Mouse (Mus musculus): ENCODE measurements around the gene Gm6993. TPM values are rescaled to one million over a fixed set of nuclear protein-coding genes. Genes with fewer than 3 reads are reported as not detected.

Gene Gm6993
- polyA plus RNA-seq (2015; fragmentation: Nextera tagmentation; extraction: Ambion mirVana): not detected in 2 replicates

- Histone ChIP-seq H3K4me1 (peaks cover 6% of the 10 kb centered on the region; the same call in 1 of the 2 replicates), H3K9ac (no peak within 1 kb of the TSS), H3K4me3 (no peak within 1 kb of the TSS), H3K27me3 (no peaks in the 10 kb centered on the region), H3K9me3 (no peaks in the 10 kb centered on the region), H3K27ac (no peak within 1 kb of the TSS), H3K36me3 (no peaks in the 10 kb centered on the region), H3K4me2 (no peak within 1 kb of the TSS)
- WGBS: 88% methylated on average over 5 of the region's 5 CpGs
- ATAC-seq (ENCODE audit: insufficient number of reproducible peaks, low FRiP score, low TSS enrichment, low read depth): no peak
These were observed at the start of gene Gm6993 for GRCm38 (mm10) chr12:31240470-31240869. Gene Gm6993 (plus strand): TSS chr12:31240770.

GRCm38 (mm10) chr12:31191329-31191954 lies 49.1 kb upstream of the Gm6993 start:
- Histone ChIP-seq H3K9ac (no peak overlapping the region), H3K27me3 (no peaks in the 10 kb centered on the region), H3K36me3 (no peaks in the 10 kb centered on the region), H3K4me1 (peaks cover 10% of the 10 kb centered on the region), H3K4me3 (no peak overlapping the region), H3K4me2 (no peak overlapping the region), H3K27ac (no peak overlapping the region), H3K9me3 (no peaks in the 10 kb centered on the region)
- 38% methylated on average over 8 of the region's 8 CpGs for WGBS
- ATAC-seq (ENCODE audit: insufficient number of reproducible peaks, low FRiP score, low TSS enrichment, low read depth): no peak

DNA sequence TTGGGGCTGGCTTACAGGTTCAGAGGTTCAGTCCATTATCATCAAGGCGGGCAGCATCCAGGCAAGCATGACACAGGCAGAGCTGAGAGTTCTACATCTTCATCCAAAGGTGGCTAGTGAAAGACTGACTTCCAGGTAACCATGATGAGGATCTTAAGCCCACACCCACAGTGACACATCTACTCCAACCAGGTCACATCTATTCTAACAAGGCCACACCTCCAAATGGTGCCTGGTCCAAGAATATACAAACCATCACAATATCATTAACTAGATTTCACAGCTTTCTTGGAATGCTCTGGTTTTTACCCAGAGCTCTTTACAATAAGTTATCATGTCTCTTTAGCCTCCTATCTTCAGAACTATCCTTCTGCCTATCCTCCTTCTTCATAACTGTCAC lies 38.1 kb upstream of the Gm6993 start:
- no peak overlapping the region for H3K9ac ChIP-seq
- H3K36me3 ChIP-seq: no peaks in the 10 kb centered on the region
- H3K4me2 ChIP-seq: no peak overlapping the region
- no peaks in the 10 kb centered on the region for H3K4me1 ChIP-seq
- WGBS: 93% methylated on average over 1 of the region's 1 CpGs
- no peak for ATAC-seq (ENCODE audit: insufficient number of reproducible peaks, low FRiP score, low TSS enrichment, low read depth)
- no peak overlapping the region for H3K27ac ChIP-seq
- no peaks in the 10 kb centered on the region for H3K9me3 ChIP-seq
- H3K4me3 ChIP-seq: no peak overlapping the region
- H3K27me3 ChIP-seq: no peaks in the 10 kb centered on the region

GRCm38 (mm10) chr12:31203746-31204455 lies 36.7 kb upstream of the Gm6993 start:
- no peak for ATAC-seq (ENCODE audit: insufficient number of reproducible peaks, low FRiP score, low TSS enrichment, low read depth)
- WGBS: 73% methylated on average over 6 of the region's 6 CpGs

DNA sequence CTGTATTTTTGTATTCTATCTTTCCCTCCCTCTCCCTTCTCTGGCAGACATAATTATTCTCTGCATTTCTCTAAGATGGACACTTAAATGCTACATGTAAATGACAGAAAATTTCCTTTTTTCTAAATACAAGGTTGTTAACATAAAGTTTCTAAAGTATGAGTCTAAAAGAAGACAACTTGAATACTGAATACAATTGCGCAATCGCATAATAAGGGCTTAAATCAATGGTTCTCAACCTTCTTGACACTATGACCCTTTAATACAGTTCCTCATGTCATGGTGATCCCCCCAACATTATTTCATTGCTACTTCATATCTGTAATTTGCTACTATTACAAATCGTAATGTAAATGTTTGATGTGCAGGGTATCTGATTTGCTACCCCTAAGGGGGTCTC lies 35.7 kb upstream of the Gm6993 start:
- Histone ChIP-seq H3K27me3 (no peaks in the 10 kb centered on the region), H3K4me1 (no peaks in the 10 kb centered on the region), H3K36me3 (no peaks in the 10 kb centered on the region), H3K4me2 (no peak overlapping the region), H3K27ac (no peak overlapping the region), H3K4me3 (no peak overlapping the region), H3K9me3 (no peaks in the 10 kb centered on the region), H3K9ac (no peak overlapping the region)
- ATAC-seq (ENCODE audit: insufficient number of reproducible peaks, low FRiP score, low TSS enrichment, low read depth): no peak
- 96% methylated on average over 3 of the region's 3 CpGs for WGBS

More at GRCm38 (mm10) chr12:31203746-31204455, 36.7 kb upstream of the Gm6993 start:
- Histone ChIP-seq H3K9me3 (no peaks in the 10 kb centered on the region), H3K4me2 (no peak overlapping the region), H3K4me3 (no peak overlapping the region), H3K27me3 (no peaks in the 10 kb centered on the region), H3K9ac (no peak overlapping the region), H3K4me1 (no peaks in the 10 kb centered on the region), H3K27ac (0 out of 2 replicates have a peak overlapping the region, but pooled peaks have one; percentile 7), H3K36me3 (no peaks in the 10 kb centered on the region)

- ATAC-seq (ENCODE audit: insufficient number of reproducible peaks, low FRiP score, low TSS enrichment, low read depth): no peak
These were observed 34.5 kb upstream of the Gm6993 start for GRCm38 (mm10) chr12:31205983-31206633.

DNA sequence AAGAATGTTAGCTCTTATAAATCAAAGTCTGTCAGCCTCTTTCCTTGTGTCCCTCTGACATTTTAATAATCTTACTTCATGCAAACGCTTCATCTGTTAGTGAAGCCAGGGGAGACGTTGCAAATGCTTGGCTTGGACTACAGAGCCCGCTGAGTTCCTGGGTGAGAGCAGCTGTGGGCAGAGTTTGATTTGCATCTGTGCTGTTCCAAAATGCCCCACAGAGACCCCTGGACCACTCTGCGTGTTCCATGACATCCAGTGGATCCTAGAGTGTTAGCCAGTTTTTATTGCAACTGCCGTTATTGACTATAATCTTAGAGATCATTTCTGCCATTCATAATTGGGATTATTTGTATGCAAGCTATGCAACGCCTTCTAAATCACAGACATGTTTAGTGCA lies 31.8 kb upstream of the Gm6993 start:
- H3K4me2 ChIP-seq: no peak overlapping the region
- no peaks in the 10 kb centered on the region for H3K9me3 ChIP-seq
- no peaks in the 10 kb centered on the region for H3K36me3 ChIP-seq
- H3K4me1 ChIP-seq: peaks cover 6% of the 10 kb centered on the region
- H3K27ac ChIP-seq: no peak overlapping the region
- ATAC-seq (ENCODE audit: insufficient number of reproducible peaks, low FRiP score, low TSS enrichment, low read depth): no peak
- H3K4me3 ChIP-seq: no peak overlapping the region
- 52% methylated on average over 6 of the region's 6 CpGs for WGBS
- H3K27me3 ChIP-seq: no peaks in the 10 kb centered on the region
- H3K9ac ChIP-seq: no peak overlapping the region

More at GRCm38 (mm10) chr12:31205983-31206633, 34.5 kb upstream of the Gm6993 start:
- Histone ChIP-seq H3K4me2 (no peak overlapping the region), H3K4me1 (no peaks in the 10 kb centered on the region), H3K9ac (no peak overlapping the region), H3K27ac (no peak overlapping the region), H3K9me3 (no peaks in the 10 kb centered on the region), H3K27me3 (no peaks in the 10 kb centered on the region), H3K4me3 (no peak overlapping the region), H3K36me3 (no peaks in the 10 kb centered on the region)
- 45% methylated on average over 10 of the region's 10 CpGs for WGBS

GRCm38 (mm10) chr12:31209377-31209805 lies 31.2 kb upstream of the Gm6993 start:
- Histone ChIP-seq H3K4me2 (no peak overlapping the region), H3K4me1 (peaks cover 6% of the 10 kb centered on the region)

DNA sequence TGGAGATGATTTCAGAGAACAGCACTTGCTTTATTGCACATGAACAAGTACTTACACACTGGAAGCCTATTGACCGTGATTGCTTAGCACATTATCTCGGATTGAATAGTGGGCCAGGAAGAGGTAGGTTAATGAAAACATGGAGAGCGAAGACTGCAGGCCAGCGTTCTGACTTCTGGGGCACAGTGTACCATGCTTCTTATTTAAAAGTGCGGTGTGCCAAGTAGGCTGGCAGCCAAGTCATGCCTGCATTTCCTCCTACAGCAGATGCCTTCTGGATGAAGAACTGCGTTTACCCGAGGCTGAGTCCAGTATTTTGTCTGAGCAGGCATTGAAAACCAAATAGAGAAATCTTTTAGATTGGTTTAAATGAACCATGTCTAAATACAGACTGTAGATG lies 27.0 kb upstream of the Gm6993 start:
- ATAC-seq (ENCODE audit: insufficient number of reproducible peaks, low FRiP score, low TSS enrichment, low read depth): no peak
- H3K27me3 ChIP-seq: no peaks in the 10 kb centered on the region
- no peaks in the 10 kb centered on the region for H3K36me3 ChIP-seq
- H3K9ac ChIP-seq: no peak overlapping the region
- 44% methylated on average over 7 of the region's 7 CpGs for WGBS
- H3K4me2 ChIP-seq: no peak overlapping the region
- no peaks in the 10 kb centered on the region for H3K9me3 ChIP-seq
- H3K4me3 ChIP-seq: no peak overlapping the region
- peak overlapping the region; percentile 24; the same call in 1 of the 2 replicates for H3K27ac ChIP-seq
- peaks cover 19% of the 10 kb centered on the region for H3K4me1 ChIP-seq

More at GRCm38 (mm10) chr12:31209377-31209805, 31.2 kb upstream of the Gm6993 start:
- Histone ChIP-seq H3K27ac (no peak overlapping the region), H3K4me3 (no peak overlapping the region), H3K9me3 (no peaks in the 10 kb centered on the region), H3K27me3 (no peaks in the 10 kb centered on the region), H3K36me3 (no peaks in the 10 kb centered on the region), H3K9ac (no peak overlapping the region)
- ATAC-seq (ENCODE audit: insufficient number of reproducible peaks, low FRiP score, low TSS enrichment, low read depth): no peak
- 36% methylated on average over 5 of the region's 5 CpGs for WGBS

DNA sequence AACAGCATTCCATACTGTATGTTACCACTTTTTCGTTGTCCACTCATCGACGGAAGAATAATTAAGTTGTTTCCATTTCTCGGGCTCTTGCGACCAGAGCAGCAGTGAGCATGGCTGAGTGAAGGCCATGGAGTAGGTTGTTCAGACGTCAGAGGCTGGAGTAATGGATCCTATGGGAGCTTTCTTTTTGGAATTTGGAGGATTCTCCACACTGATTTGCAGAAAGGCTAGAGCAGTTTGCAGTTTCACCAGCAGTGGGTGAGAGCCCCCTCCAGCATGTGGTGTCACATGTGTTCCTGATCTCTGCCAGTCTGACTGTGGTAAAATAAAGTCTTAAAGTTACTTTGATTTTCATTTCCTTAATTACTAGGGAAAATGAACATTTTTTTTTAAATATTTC lies 25.6 kb upstream of the Gm6993 start:
- Histone ChIP-seq H3K27ac (peak overlapping the region; percentile 19; the same call in 1 of the 2 replicates), H3K4me1 (peaks cover 25% of the 10 kb centered on the region), H3K36me3 (no peaks in the 10 kb centered on the region), H3K4me2 (no peak overlapping the region), H3K4me3 (no peak overlapping the region), H3K27me3 (no peaks in the 10 kb centered on the region), H3K9me3 (no peaks in the 10 kb centered on the region), H3K9ac (no peak overlapping the region)
- no peak for ATAC-seq (ENCODE audit: insufficient number of reproducible peaks, low FRiP score, low TSS enrichment, low read depth)
- 34% methylated on average over 6 of the region's 6 CpGs for WGBS

GRCm38 (mm10) chr12:31217232-31217631 lies 23.3 kb upstream of the Gm6993 start:
- Histone ChIP-seq H3K4me2 (no peak overlapping the region), H3K9me3 (no peaks in the 10 kb centered on the region), H3K27me3 (no peaks in the 10 kb centered on the region), H3K36me3 (no peaks in the 10 kb centered on the region), H3K9ac (no peak overlapping the region), H3K4me1 (peaks cover 25% of the 10 kb centered on the region), H3K4me3 (no peak overlapping the region), H3K27ac (no peak overlapping the region)
- ATAC-seq (ENCODE audit: insufficient number of reproducible peaks, low FRiP score, low TSS enrichment, low read depth): no peak
- WGBS: 64% methylated on average over 5 of the region's 5 CpGs

DNA sequence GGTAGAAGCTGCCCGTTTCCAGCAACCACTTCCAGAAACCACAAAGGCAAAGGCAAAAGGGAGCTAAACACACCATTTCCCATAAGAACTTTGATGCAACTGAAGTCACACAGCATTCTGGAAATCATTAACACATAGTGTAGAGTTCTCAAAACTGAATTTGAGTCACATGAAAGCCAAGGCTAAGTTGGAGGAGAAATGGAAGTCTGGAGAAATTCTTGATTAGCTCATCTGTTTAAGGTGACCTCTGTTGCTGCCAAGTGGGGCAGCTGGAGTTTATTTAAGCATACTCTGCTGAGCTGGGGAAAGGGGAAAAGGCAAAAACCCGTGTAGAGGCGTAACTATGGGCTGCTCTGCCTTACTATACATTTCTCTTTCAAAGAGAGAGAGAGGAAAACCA lies 21.8 kb upstream of the Gm6993 start:
- H3K27ac ChIP-seq: peak overlapping the region; percentile 70

More for the DNA sequence above, 21.8 kb upstream of the Gm6993 start:
- H3K36me3 ChIP-seq: no peaks in the 10 kb centered on the region
- no peak overlapping the region for H3K4me2 ChIP-seq
- no peak overlapping the region for H3K9ac ChIP-seq
- ATAC-seq (ENCODE audit: insufficient number of reproducible peaks, low FRiP score, low TSS enrichment, low read depth): peak; percentile 90
- WGBS: 29% methylated on average over 3 of the region's 3 CpGs
- peaks cover 19% of the 10 kb centered on the region; the same call in 1 of the 2 replicates for H3K4me1 ChIP-seq
- no peak overlapping the region for H3K4me3 ChIP-seq
- H3K27me3 ChIP-seq: no peaks in the 10 kb centered on the region
- H3K9me3 ChIP-seq: no peaks in the 10 kb centered on the region

Measured in limb, embryonic 15.5 days (tissue).